Mouse (Mus musculus) liver, embryonic 14.5 days (tissue): ENCODE results near the gene Lasp1. TPM values are rescaled to one million over a fixed set of nuclear protein-coding genes. Genes with fewer than 3 reads are reported as not detected.
A peak's percentile ranks its signal among the peaks of the same experiment; 100 is the strongest.

Experiments
- ATAC-seq: fragments of 200-750 bp; cut with Nextera tagmentation; 2 replicates; pipeline ENCODE4 v1.8.0; 2017; ENCODE audit warnings: moderate number of reproducible peaks, mild to moderate bottlenecking, moderate library complexity; ENCODE audit not compliant: insufficient read depth
- DNase-seq, 3 experiments: peaks; one replicate each; pipeline ENCODE4 v3.0.0-alpha.2; 2012 to 2013; ENCODE audit warnings: low read depth in 3 of 3, low spot score in 3 of 3
- H3K27ac ChIP-seq: fragments of 300-500 bp; sonication (generic); 2 replicates; pipeline ENCODE4 v1.5.1; 2014; ENCODE audit warnings: moderate library complexity, mild to moderate bottlenecking, control low read depth, inconsistent platforms
- H3K27me3 ChIP-seq: fragments of 300-500 bp; sonication (generic); 2 replicates; pipeline ENCODE4 v1.6.1; 2014; ENCODE audit warnings: mild to moderate bottlenecking, low read length, moderate library complexity; ENCODE audit not compliant: control insufficient read depth, insufficient read depth
- H3K36me3 ChIP-seq: fragments of 300-500 bp; sonication (generic); replicated peaks from 2 replicates; pipeline ENCODE4 v1.6.1; 2014; ENCODE audit warnings: low read depth; ENCODE audit not compliant: control insufficient read depth, insufficient read depth
- H3K4me1 ChIP-seq, 2 experiments: fragments of 200-500 bp in 1 of 2; fragments of 300-500 bp in 1 of 2; sonication (generic) in 1 of 2; replicated peaks; 2 replicates each; pipeline ENCODE4 v1.6.1; 2012 to 2014; ENCODE audit warnings: antibody characterized with exemption in 1 of 2, inconsistent platforms in 1 of 2, low read length in 1 of 2; ENCODE audit not compliant: control insufficient read depth in 2 of 2, insufficient read depth in 2 of 2
- H3K4me2 ChIP-seq: fragments of 300-500 bp; sonication (generic); 2 replicates; pipeline ENCODE4 v1.6.1; 2014; ENCODE audit warnings: low read depth, mild to moderate bottlenecking, control low read depth, moderate library complexity
- H3K4me3 ChIP-seq, 2 experiments: fragments of 200-500 bp in 1 of 2; fragments of 300-500 bp in 1 of 2; sonication (generic) in 1 of 2; 2 replicates each; pipeline ENCODE4 v1.5.1; 2012 to 2014; ENCODE audit warnings: low read depth in 2 of 2, low read length in 2 of 2, mild to moderate bottlenecking in 2 of 2, control low read depth in 1 of 2, inconsistent platforms in 1 of 2, moderate library complexity in 1 of 2; ENCODE audit not compliant: insufficient read depth in 1 of 2
- H3K9ac ChIP-seq: fragments of 300-500 bp; sonication (generic); replicated peaks from 2 replicates; pipeline ENCODE4 v1.6.1; 2014; ENCODE audit warnings: mild to moderate bottlenecking, control low read depth, moderate library complexity
- H3K9me3 ChIP-seq: fragments of 300-500 bp; sonication (generic); 2 replicates; pipeline ENCODE4 v1.6.1; 2016; ENCODE audit warnings: low read length, mixed read lengths; ENCODE audit not compliant: control insufficient read depth
- CTCF ChIP-seq: IDR thresholded peaks from 2 replicates; pipeline ENCODE4 v1.5.1; 2016; ENCODE audit warnings: antibody characterized with exemption, low read depth, control low read depth
- EP300 ChIP-seq: IDR thresholded peaks from 2 replicates; pipeline ENCODE4 v1.6.1; 2016; ENCODE audit warnings: antibody characterized with exemption, low read depth
- WGBS: fragments of 180-500 bp; shearing (Covaris S2); extraction: QIAGEN DNeasy Blood & Tissue Kit; methylation state at CpG from one replicate; pipeline ENCODE4 v1.1.7; 2014; ENCODE audit not compliant: insufficient replicate concordance; 5-methylcytosine and 5-hydroxymethylcytosine counted together
- polyA plus RNA-seq, 2 experiments: library from polyadenylated mRNA; depleted of rRNA in 1 of 2; stranded (reverse) in 1 of 2; unstranded in 1 of 2; fragments of >200 nt; fragmentation: Nextera tagmentation in 1 of 2; extraction: Ambion mirVana in 1 of 2; gene quantifications; 2 replicates each; pipeline versions ENCODE4 v1.2.1 to v1.2.3; 2012 to 2014

Lasp1 gene
- polyA plus RNA-seq, 2 experiments: 15.5 to 19.1 TPM

DNA sequence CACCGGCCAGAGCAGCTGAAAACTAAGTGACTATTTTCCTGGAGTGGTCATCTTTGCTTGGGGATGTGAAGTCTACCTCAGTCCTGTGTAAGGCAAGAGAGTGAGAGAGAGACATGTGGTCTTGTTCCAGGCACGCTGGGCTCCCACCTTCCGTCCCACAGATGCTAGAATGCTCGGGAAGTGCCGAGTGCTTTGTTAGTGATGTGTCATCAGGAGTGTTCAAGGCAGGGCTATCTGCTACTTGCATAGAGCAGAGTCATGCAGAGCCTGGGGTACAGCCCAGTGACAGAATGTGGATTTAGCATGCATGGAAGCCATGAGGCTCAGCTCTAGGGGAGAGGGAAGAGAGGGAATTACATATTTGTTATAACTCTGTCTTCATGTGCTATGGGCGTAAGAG, 28.9 kb downstream of the Lasp1 start:
- Histone ChIP-seq H3K4me2 (no peak overlapping the region), H3K9ac (no peak overlapping the region), H3K36me3 (no peaks in the 10 kb centered on the region), H3K27ac (no peak overlapping the region), H3K4me1 (peaks cover 0 to 12% of the 10 kb centered on the region in 2 experiments; a peak in 2 of 4 replicates), H3K4me3 (no peak overlapping the region), H3K9me3 (no peaks in the 10 kb centered on the region), H3K27me3 (no peaks in the 10 kb centered on the region)
- no peak for ATAC-seq
- TF ChIP-seq CTCF (no peak), EP300 (no peak)
- 70% methylated on average over 6 of the region's 6 CpGs for WGBS
- no peak for DNase-seq

DNA sequence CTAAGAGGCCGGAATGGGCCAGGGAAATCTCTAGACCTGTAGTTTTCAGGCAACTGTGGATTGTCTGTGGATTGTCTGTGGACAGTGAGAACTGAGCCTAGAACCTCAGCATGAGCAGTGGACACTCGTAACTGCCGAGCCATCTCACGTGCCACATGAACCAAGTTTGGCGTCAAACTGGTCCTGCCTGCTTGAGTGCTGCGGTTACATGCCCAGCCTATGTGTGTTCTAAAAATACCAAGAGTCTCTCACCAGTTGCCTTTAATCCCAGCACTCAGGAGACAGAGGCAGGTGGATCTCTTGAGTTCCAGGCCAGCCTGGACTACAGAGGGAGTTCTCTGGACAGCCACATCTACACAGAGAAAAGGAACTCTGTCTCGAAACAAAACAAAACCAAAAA, 30.6 kb downstream of the Lasp1 start:
- Histone ChIP-seq H3K4me2 (no peak overlapping the region), H3K27ac (no peak overlapping the region), H3K9ac (no peak overlapping the region), H3K27me3 (no peaks in the 10 kb centered on the region), H3K4me1 (peaks cover 0 to 12% of the 10 kb centered on the region in 2 experiments; a peak in 2 of 4 replicates), H3K9me3 (no peaks in the 10 kb centered on the region), H3K36me3 (peaks cover 4% of the 10 kb centered on the region), H3K4me3 (no peak overlapping the region)
- TF ChIP-seq EP300 (no peak), CTCF (no peak)
- WGBS: 48% methylated on average over 7 of the region's 7 CpGs
- DNase-seq: no peak
- no peak for ATAC-seq

DNA sequence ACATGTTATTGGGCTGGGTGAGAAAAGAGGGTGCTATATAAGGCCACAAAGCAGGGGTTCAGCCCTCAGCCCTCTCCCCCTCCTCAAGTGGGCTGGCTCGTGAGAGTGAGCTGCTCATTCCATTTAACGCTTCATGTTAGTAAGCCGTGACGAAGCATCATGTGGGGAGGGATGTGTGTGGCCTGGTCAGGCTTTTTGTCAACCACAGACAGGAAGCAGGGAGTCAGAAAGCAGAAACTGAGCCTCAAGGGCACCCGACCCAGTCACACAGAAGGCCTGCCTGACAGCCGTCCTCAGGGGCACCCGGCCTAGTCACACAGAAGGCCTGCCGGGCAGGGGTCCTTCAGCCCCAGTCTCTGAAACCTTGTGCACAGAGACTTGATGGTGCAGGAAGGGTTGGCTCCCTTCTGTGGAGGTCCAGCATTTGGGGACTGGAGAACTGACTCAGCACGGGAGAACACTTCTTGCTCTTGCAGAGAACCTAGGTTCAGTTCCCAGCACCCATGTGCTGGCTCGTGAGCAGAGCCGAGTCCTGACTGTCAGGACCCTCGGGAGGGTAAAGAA, 31.2 kb downstream of the Lasp1 start:
- H3K36me3 ChIP-seq: peaks cover 5% of the 10 kb centered on the region
- TF ChIP-seq CTCF: no peak
- TF ChIP-seq EP300: no peak
- H3K27ac ChIP-seq: no peak overlapping the region
- DNase-seq (no peak), ATAC-seq (0 out of 2 replicates have a peak, but pooled peaks have one; percentile 14)
- 23% methylated on average over 12 of the region's 12 CpGs for WGBS
- H3K4me1 ChIP-seq: peaks cover 0 to 12% of the 10 kb centered on the region in 2 experiments; a peak in 2 of 4 replicates
- no peak overlapping the region for H3K9ac ChIP-seq
- no peaks in the 10 kb centered on the region for H3K27me3 ChIP-seq
- H3K4me2 ChIP-seq: no peak overlapping the region
- H3K9me3 ChIP-seq: no peaks in the 10 kb centered on the region
- H3K4me3 ChIP-seq: no peak overlapping the region

DNA sequence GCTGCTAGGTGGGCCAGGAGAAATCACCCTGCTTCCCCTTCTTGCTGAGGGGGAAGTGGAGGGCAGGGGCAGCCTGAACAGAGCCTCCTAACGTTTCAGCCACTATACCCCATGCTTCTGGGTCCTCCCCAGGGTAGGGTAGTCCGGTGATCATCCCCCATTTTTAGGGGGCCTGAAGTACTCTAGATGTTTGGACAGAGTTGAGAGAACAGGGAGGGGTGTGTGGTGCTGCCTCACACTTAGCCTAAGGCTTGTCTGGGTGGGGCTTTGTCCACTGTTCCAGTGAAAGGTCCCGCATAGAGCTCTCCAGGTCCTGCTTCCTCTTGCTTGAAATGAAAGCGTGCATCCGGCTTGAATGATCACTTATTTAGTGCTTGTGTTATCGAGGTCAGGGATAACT, 31.7 kb downstream of the Lasp1 start:
- DNase-seq: no peak
- Histone ChIP-seq H3K36me3 (peaks cover 5% of the 10 kb centered on the region), H3K9ac (no peak overlapping the region), H3K4me2 (no peak overlapping the region), H3K4me1 (peaks cover 0 to 11% of the 10 kb centered on the region in 2 experiments; a peak in 2 of 4 replicates), H3K27ac (no peak overlapping the region), H3K27me3 (no peaks in the 10 kb centered on the region), H3K4me3 (no peak overlapping the region), H3K9me3 (no peaks in the 10 kb centered on the region)
- TF ChIP-seq EP300 (no peak), CTCF (no peak)
- ATAC-seq: no peak
- WGBS: 41% methylated on average over 6 of the region's 6 CpGs

DNA sequence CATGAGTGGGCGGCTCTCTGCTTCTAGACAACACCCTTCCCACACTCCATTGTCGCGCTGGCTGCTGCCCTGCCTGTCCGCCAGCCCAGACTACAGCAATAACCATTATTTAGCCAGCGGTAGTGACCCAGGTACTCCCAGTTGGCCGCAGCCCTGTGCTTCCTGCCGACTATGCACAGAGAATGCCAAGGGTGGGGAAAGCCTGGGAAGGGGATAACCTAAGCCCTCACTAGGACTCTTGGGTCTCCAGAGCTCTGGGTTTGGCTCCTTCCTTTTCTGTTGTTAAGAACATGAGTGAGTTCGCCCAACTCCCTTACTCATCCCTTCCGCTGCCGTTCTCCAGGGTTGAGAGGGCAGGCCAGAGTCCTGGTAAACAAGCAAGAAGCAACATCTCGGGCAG, 33.2 kb downstream of the Lasp1 start:
- no peak overlapping the region for H3K4me3 ChIP-seq
- no peaks in the 10 kb centered on the region for H3K27me3 ChIP-seq
- no peak overlapping the region for H3K9ac ChIP-seq
- no peak for DNase-seq
- H3K27ac ChIP-seq: no peak overlapping the region
- no peaks in the 10 kb centered on the region for H3K9me3 ChIP-seq
- no peak for TF ChIP-seq EP300
- no peak for TF ChIP-seq CTCF
- peaks cover 5% of the 10 kb centered on the region for H3K36me3 ChIP-seq
- no peak overlapping the region for H3K4me2 ChIP-seq
- 74% methylated on average over 11 of the region's 11 CpGs for WGBS
- ATAC-seq: no peak
- peaks cover 0 to 6% of the 10 kb centered on the region in 2 experiments; a peak in 2 of 4 replicates for H3K4me1 ChIP-seq
